Mouse (Mus musculus) heart, adult 8-10 months (tissue): ENCODE measurements around the gene Slc25a18. TPM values are rescaled to one million over a fixed set of nuclear protein-coding genes. Genes with fewer than 3 reads are reported as not detected.
"Not testable (repeated sequence)": the region's sequence is repeated elsewhere in the genome, so short reads cannot be mapped to it uniquely, and the experiment has no call there.

Experiments
- DNase-seq: peaks from one replicate; pipeline ENCODE4 v3.0.0; 2022; ENCODE audit warnings: low spot score
- total RNA-seq, 4 experiments: library from RNA; stranded (reverse); gene quantifications; 2 replicates each; pipeline ENCODE4 v1.2.4; 2022

Gene Slc25a18
- total RNA-seq, 4 experiments from 2014 or later, result 0.14 to 0.34 TPM; not detected in 2

GRCm38 (mm10) chr6:120798019-120798418 is 24.6 kb downstream of the Slc25a18 start:
- DNase-seq, result no peak

- no peak for DNase-seq
These were observed 25.5 kb downstream of the Slc25a18 start for GRCm38 (mm10) chr6:120798905-120799304.

- no peak for DNase-seq
These were observed 26.2 kb downstream of the Slc25a18 start for GRCm38 (mm10) chr6:120799581-120800041.

GRCm38 (mm10) chr6:120806999-120807737 is 33.8 kb downstream of the Slc25a18 start:
- no peak for DNase-seq

GRCm38 (mm10) chr6:120807738-120808081 is 34.3 kb downstream of the Slc25a18 start:
- DNase-seq, result no peak

GRCm38 (mm10) chr6:120811999-120812398 is 38.6 kb downstream of the Slc25a18 start:
- not testable (repeated sequence) for DNase-seq

- DNase-seq, result no peak
These were observed 45.9 kb downstream of the Slc25a18 start for GRCm38 (mm10) chr6:120819294-120819693.

GRCm38 (mm10) chr6:120820144-120820543 is 46.8 kb downstream of the Slc25a18 start:
- DNase-seq, result no peak

GRCm38 (mm10) chr6:120820941-120821340 is 47.6 kb downstream of the Slc25a18 start:
- DNase-seq, result no peak

GRCm38 (mm10) chr6:120821715-120822114 is 48.3 kb downstream of the Slc25a18 start:
- no peak for DNase-seq

GRCm38 (mm10) chr6:120822307-120822928 is 49.0 kb downstream of the Slc25a18 start, which contains the start of gene Atp6v1e1:
Gene Atp6v1e1 (minus strand): TSS chr6:120822793.
- peak; percentile 95 for DNase-seq

GRCm38 (mm10) chr6:120822937-120823614 is 49.7 kb downstream of the Slc25a18 start:
- no peak for DNase-seq

- no peak for DNase-seq
These were observed 56.7 kb downstream of the Slc25a18 start for GRCm38 (mm10) chr6:120830056-120830455.

GRCm38 (mm10) chr6:120830866-120831608 is 57.7 kb downstream of the Slc25a18 start:
- DNase-seq, result no peak

GRCm38 (mm10) chr6:120832097-120832496 is 58.7 kb downstream of the Slc25a18 start:
- DNase-seq, result no peak

- DNase-seq, result no peak
These were observed 61.5 kb downstream of the Slc25a18 start for GRCm38 (mm10) chr6:120834766-120835321.

GRCm38 (mm10) chr6:120835474-120836374 is 62.3 kb downstream of the Slc25a18 start, which contains the start of gene Bcl2l13:
Gene Bcl2l13 (plus strand): TSS chr6:120836212.
- DNase-seq, result peak; percentile 97

GRCm38 (mm10) chr6:120836389-120837151 is 63.2 kb downstream of the Slc25a18 start:
- no peak for DNase-seq

- DNase-seq, result no peak
These were observed 63.8 kb downstream of the Slc25a18 start for GRCm38 (mm10) chr6:120837152-120837530.

GRCm38 (mm10) chr6:120840258-120840657 is 66.9 kb downstream of the Slc25a18 start:
- DNase-seq, result no peak
